In genomic region chr5:99717917-99718316, GRCm38 (mm10) we compare ENCODE assay signal across 29 mouse cellular contexts. TPM values are rescaled to one million over a fixed set of nuclear protein-coding genes. Genes with fewer than 3 reads are reported as not detected.
A peak's percentile ranks its signal among the peaks of the same experiment; 100 is the strongest.
DNase-seq lines count a peak whose midpoint lies in the region; ATAC-seq and TF ChIP-seq lines count a peak whose summit lies in the region.
"Had no signal": no experiment of that assay in that cellular context is flagged by ENCODE, and none has a peak within 500 bp of the region (broad histone marks: within the 10 kb centered on the region; RNA-seq: fewer than 3 reads in every experiment).

No protein-coding gene starts in this region.

- WGBS in midbrain, postnatal 0 days, result 69% methylated on average over 8 of the region's 8 CpGs
- WGBS in midbrain, embryonic 13.5 days, result 75% methylated on average over 8 of the region's 8 CpGs

- ATAC-seq in frontal cortex, adult (ENCODE audit: low TSS enrichment), result peak; percentile 68
- ATAC-seq in midbrain, postnatal 0 days (ENCODE audit: low FRiP score), result no peak
- no peak for ATAC-seq in midbrain, embryonic 13.5 days
- ATAC-seq: activated CD4-positive, CD25-positive, alpha-beta regulatory T cell, adult 4 months; CD4-positive, CD25-positive, alpha-beta regulatory T cell, adult 4 months; forebrain, embryonic 14.5 days; Patski had no signal

- H3K4me1 ChIP-seq in midbrain, postnatal 0 days (ENCODE audit: insufficient read depth, low read length), result peaks cover 9% of the 10 kb centered on the region; the same call in 1 of the 2 replicates
- peaks cover 24% of the 10 kb centered on the region for H3K4me1 ChIP-seq in midbrain, embryonic 13.5 days (replicated peaks)

- H3K27me3 ChIP-seq in midbrain, postnatal 0 days (ENCODE audit: insufficient read depth, low read length), result no peaks in the 10 kb centered on the region
- no peaks in the 10 kb centered on the region for H3K27me3 ChIP-seq in midbrain, embryonic 13.5 days
- H3K27me3 ChIP-seq: CH12.LX; embryonic facial prominence, embryonic 13.5 days; embryonic facial prominence, embryonic 15.5 days had no signal

- peak overlapping the region; percentile 50; the same call in 1 of the 2 replicates for H3K27ac ChIP-seq in left cerebral cortex, adult 2 months
- 0 out of 2 replicates have a peak overlapping the region, but pooled peaks have one; percentile 21 for H3K27ac ChIP-seq in midbrain, postnatal 0 days (ENCODE audit: low read depth, low read length)
- no peak overlapping the region for H3K27ac ChIP-seq in midbrain, embryonic 13.5 days
- H3K27ac ChIP-seq: embryonic facial prominence, embryonic 13.5 days; embryonic facial prominence, embryonic 15.5 days; forebrain, embryonic 10.5 days; forebrain, embryonic 12.5 days had no signal

- no peak overlapping the region for H3K4me2 ChIP-seq in midbrain, postnatal 0 days (ENCODE audit: low read depth, low read length, poor library complexity, severe bottlenecking)
- no peak overlapping the region for H3K4me2 ChIP-seq in midbrain, embryonic 13.5 days (replicated peaks)
- H3K4me2 ChIP-seq: embryonic facial prominence, embryonic 13.5 days; embryonic facial prominence, embryonic 15.5 days; forebrain, embryonic 12.5 days had no signal

- H3K4me3 ChIP-seq in left cerebral cortex, adult 2 months, result no peak overlapping the region
- no peak overlapping the region for H3K4me3 ChIP-seq in midbrain, postnatal 0 days (ENCODE audit: low read depth, low read length)
- no peak overlapping the region for H3K4me3 ChIP-seq in midbrain, embryonic 13.5 days (replicated peaks)
- H3K4me3 ChIP-seq: embryonic facial prominence, embryonic 13.5 days; embryonic facial prominence, embryonic 15.5 days; erythroblast, embryonic 14.5 days; forebrain, embryonic 10.5 days; forebrain, embryonic 12.5 days had no signal

- no peak for DNase-seq in frontal cortex, adult 2 months (ENCODE audit: extremely low spot score in 1 of 2, low spot score in 1 of 2)
- DNase-seq in left cerebral cortex, adult 2 months (ENCODE audit: extremely low spot score in 1 of 2, low spot score in 2 of 2), result no peak
- no peak for DNase-seq in left cerebral cortex, postnatal 4 days
- DNase-seq in midbrain, postnatal 0 days (ENCODE audit: low spot score), result no peak
- DNase-seq in brain, adult 2 months (ENCODE audit: low read depth, low spot score), result peak; percentile 20
- DNase-seq: adrenal gland, adult 8-10 months; adrenal gland, postnatal 14 days; adrenal gland, postnatal 36 days; B cell, adult 2 months; cerebellum, adult 11 months; cerebellum, adult 18-20 months; cerebellum, adult 8-10 months; cerebellum, adult 9-11 months; cerebellum, postnatal 14 days; cerebellum, postnatal 36 days; embryo, embryonic 11 days had no signal

- intact Hi-C loops in left cerebral cortex, adult 2 months (cut with DNase I), result loop anchor here (5.0 kb wide), 1 partner anchor 471 kb away; no protein-coding TSS in a partner anchor
- intact Hi-C loops in left cerebral cortex, postnatal 4 days (cut with DNase I), result no loop called here

- no peak for TF ChIP-seq CTCF in left cerebral cortex, adult 2 months (IDR thresholded peaks at IDR 0.05)
- no peak for TF ChIP-seq CTCF in midbrain, postnatal 0 days (IDR thresholded peaks at IDR 0.05)

- no peaks in the 10 kb centered on the region for H3K36me3 ChIP-seq in midbrain, postnatal 0 days (ENCODE audit: insufficient read depth, low read length)
- no peaks in the 10 kb centered on the region for H3K36me3 ChIP-seq in midbrain, embryonic 13.5 days
- H3K36me3 ChIP-seq: embryonic facial prominence, embryonic 13.5 days; embryonic facial prominence, embryonic 15.5 days; forebrain, embryonic 10.5 days; forebrain, embryonic 12.5 days; G1E had no signal

- H3K9me3 ChIP-seq in midbrain, postnatal 0 days (ENCODE audit: low read length), result no peaks in the 10 kb centered on the region
- H3K9me3 ChIP-seq in midbrain, embryonic 13.5 days, result no peaks in the 10 kb centered on the region
- H3K9me3 ChIP-seq: embryonic facial prominence, embryonic 13.5 days; embryonic facial prominence, embryonic 15.5 days; forebrain, embryonic 10.5 days; forebrain, embryonic 12.5 days had no signal

- H3K9ac ChIP-seq in midbrain, postnatal 0 days (replicated peaks; ENCODE audit: low read length, poor library complexity, severe bottlenecking), result no peak overlapping the region
- no peak overlapping the region for H3K9ac ChIP-seq in midbrain, embryonic 13.5 days (replicated peaks)
- H3K9ac ChIP-seq: embryonic facial prominence, embryonic 13.5 days; embryonic facial prominence, embryonic 15.5 days; forebrain, embryonic 12.5 days had no signal

RNA-seq across cellular contexts. Expression of gene Rasgef1b, which starts 10.9 kb away (rescaled TPM):
- polyA plus RNA-seq in frontal cortex, adult 2 months (2012; rRNA removed), result 45.0 and 52.1 TPM in 2 replicates
- 10 to 100 TPM; 65.7 to 88.8 TPM for total RNA-seq in left cerebral cortex, adult 2 months (2021)
- total RNA-seq in left cerebral cortex, postnatal 4 days (2021), result 10 to 100 TPM; 43.0 to 47.7 TPM
- total RNA-seq in midbrain, postnatal 0 days (2014; rRNA removed), result 43.4 and 44.6 TPM in 2 replicates
- polyA plus RNA-seq in midbrain, postnatal 0 days (2015; fragmentation: Nextera tagmentation; extraction: Ambion mirVana), result 30.3 and 36.0 TPM in 2 replicates
- 61.3 and 69.2 TPM in 2 replicates for polyA plus RNA-seq in midbrain, embryonic 13.5 days (2015; fragmentation: Nextera tagmentation; extraction: Ambion mirVana)
- polyA plus RNA-seq: G1E had no signal
